Mouse (Mus musculus) lung, postnatal 25 days (tissue): Measurements from ENCODE around the gene Trpm1.

Experiments used
- DNase-seq: peaks from one replicate; pipeline ENCODE4 v3.0.0; 2022; ENCODE audit warnings: low spot score

Gene Trpm1

DNA sequence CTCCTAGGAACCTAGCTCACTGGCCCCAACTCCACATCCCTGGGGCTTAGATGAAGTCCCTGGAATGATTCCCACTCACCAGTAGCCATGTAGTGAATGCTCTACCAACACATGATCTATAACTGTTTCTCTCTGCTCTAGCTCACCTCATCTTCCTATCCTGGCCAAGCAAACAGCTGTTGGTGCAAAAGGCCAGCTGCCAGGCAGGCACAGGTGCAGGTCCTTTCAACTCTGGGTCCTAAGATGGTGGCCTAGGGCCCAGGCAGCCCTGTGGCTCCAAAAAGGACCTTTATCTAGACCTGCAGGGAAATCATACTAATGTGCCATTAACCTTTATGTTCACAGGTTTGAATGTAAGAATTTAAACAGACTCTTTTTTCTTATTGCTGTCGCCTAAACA, 10.3 kb downstream of the Trpm1 start:
- DNase-seq = no peak

DNA sequence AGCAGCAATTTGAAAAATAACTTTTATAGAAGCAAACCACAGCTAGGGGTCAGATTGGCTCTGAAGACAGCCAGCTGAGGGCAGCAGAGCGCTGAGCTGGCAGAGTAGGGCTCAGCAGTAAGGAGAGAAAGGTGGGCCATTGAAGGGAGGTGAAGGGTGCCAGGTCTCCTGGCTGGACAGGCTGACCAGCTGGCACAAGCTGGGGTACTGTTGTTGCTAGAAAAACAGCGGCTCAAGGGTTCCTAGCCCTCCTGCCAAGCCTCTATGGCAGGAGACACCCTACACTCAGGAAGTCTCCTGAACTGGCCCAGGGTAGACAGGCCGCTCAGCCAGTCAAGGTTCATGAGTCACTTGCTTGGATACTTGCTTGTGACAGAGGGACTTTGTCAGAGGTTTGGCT, 11.4 kb downstream of the Trpm1 start:
- DNase-seq = peak; percentile 64

DNA sequence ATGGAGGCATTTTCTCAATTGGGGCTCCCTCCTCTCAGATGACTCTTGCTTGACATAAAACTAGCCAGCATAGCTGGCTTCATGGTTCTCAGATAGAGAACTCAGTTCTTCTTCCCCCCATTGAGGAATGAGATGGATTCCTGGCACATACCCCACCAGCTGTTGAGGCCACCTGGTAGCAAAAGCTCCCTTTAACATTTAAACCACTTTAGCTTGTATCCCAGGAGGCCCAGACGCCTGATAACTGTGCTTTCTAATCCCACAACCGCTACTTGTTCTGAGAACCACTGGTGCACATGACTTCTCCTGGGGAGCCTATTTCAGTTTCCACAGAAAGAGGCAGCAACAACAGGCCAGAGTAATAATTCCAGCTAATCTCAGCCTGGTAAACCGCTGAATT, 12.4 kb downstream of the Trpm1 start:
- no peak for DNase-seq

GRCm38 (mm10) chr7:64166724-64167123, 13.1 kb downstream of the Trpm1 start:
- peak; percentile 66 for DNase-seq

GRCm38 (mm10) chr7:64179310-64179709, 25.7 kb downstream of the Trpm1 start:
- peak; percentile 71 for DNase-seq

DNA sequence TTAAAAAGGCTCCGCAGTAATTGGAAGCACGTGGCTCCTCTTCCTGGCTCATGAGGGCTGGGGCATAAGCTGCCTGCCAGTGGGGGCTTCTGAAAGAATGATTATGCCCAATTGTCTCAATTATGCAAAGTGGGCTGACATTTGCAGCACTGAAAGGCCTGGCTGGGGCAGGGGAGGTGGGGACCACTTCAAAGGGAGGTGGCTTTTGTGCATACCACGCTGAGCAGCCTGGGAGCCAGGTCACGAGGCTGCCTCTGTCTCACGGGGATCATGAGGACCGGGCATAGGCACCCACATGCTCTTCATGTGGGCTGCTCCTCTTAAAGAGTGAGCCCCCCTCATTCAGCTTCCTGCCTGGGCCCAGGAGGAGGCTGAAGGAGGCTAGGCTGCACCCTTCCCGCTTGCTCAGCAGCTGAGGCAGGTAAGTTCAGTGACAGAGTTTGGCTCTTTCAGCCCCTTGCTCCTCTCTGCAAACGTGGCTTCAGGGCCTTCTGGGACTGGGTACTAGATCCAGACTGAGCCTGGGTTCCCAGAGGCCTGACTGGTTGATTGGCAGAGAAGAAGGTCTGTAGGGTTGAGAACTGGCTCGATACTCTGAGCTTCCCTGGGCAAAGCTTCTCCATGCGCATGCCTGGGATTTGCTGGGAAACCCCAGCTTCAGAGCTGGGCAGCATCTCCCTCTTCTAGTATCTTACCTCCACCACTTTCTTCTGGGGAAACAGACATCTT, 31.7 kb downstream of the Trpm1 start:
- DNase-seq = no peak

DNA sequence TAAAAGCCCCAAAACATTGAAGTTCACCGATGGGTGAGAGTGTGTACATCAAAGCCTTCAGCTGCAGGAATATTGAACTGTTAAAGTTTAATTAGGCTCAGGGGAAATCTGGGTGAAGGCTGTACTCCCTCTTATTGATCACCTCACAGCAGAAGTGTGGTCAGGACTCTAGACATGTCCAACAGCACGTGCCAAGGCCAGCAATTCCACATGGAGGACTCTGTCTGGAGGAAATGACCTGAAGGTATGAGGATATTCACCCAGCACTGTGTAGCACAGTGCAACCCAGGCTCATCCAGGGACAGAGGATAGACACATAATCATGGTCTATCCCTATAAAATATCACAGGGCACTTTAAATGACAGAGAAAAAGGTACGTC, 32.3 kb downstream of the Trpm1 start:
- no peak for DNase-seq

DNA sequence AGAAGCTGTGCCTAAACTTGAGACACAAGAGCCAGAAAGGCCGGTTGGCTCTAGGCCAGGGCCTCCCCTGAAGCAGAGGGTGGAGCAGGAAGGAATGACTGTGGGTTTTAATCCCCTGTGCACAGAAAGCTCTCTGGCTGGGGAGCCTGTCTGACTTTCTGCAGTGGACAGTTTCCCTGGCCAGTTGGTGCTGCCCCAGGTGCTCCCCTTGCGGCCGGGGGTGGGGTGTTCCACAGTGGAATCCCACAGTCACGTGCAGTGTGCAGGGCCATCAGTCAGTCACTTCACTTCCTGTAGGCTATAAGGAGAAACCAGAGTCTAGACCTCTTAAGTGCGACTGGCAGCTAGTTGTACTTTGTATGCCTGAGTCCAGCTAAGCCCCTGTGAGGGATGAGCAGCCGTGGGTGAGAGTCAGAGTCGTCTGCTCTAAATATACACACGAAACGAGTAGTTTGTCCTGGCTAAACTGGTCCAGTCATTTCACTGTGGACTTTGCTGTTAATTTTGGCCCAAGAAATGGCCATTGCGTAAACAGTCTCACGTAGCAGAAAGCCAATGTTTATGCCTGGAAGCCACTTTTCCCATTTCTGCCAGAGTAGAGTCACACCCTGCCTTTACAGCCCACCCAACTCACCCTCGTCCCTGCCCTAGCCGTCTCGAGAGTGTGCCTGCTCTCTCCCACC, 38.8 kb downstream of the Trpm1 start:
- peak; percentile 45 for DNase-seq

- no peak for DNase-seq
These were observed 39.8 kb downstream of the Trpm1 start for GRCm38 (mm10) chr7:64193476-64193875.

DNA sequence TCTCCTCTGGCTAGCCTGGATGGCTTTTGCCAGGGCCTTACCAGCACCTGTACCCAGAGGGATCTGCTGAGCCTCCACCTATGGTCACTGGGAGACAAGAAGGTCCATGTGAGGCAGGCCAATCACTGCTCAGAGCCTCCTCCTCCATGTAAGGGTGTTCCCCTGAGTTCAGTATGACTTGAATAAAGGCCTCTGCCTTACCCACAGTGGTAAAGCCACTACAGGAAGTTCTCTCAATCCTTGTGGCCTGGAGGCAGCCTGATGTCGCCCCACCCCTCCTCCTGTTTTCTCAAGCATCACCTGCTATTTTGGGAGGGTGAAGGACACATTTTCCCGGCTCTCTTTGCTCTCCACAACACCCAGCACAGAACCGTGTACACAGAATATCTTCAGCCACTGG, 42.5 kb downstream of the Trpm1 start:
- DNase-seq = no peak

DNA sequence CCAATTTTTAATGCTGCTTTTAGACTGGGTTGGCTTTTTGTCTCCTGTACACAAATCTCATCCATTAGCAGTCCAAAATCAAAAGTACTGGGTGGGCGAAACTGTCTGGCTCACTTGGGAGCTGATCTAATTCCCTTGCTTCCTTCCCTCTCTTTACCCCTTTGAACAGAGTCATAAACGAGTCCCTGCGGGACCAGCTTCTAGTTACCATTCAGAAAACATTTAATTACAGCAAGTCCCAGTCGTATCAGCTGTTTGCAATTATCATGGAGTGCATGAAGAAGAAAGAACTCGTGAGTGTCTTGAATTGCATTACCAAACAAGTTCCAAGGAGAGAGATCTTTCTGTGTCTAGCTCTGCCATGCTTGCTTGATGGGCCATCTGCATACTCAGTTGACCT, 55.1 kb downstream of the Trpm1 start:
- no peak for DNase-seq

GRCm38 (mm10) chr7:64212870-64213269, 59.2 kb downstream of the Trpm1 start:
- DNase-seq = no peak

DNA sequence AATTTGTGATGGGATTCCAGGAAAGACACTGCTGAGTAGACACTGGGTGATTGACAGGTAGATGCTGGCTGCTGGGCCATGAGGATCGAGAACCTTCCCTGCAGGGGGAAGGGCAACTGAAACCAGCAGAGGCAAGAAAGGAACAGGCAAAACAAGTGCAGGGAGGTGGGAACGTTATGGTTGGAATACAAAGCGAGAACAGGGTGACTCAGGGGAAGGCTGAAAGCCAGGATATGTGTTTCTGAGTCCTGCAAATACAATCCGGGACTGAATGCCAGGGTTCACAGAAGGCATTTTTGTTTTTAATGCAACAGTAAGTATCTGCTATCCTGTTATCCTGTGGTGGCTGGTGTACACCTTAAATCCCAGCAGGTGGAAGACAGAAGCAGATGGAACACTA, 60.4 kb downstream of the Trpm1 start:
- DNase-seq = no peak

GRCm38 (mm10) chr7:64215613-64216012, 62.0 kb downstream of the Trpm1 start:
- DNase-seq = no peak

- DNase-seq = no peak
These were observed 63.8 kb downstream of the Trpm1 start for GRCm38 (mm10) chr7:64217428-64217827.

- DNase-seq = no peak
These were observed 66.1 kb downstream of the Trpm1 start for GRCm38 (mm10) chr7:64219765-64220164.

GRCm38 (mm10) chr7:64223215-64223614, 69.6 kb downstream of the Trpm1 start:
- no peak for DNase-seq

- no peak for DNase-seq
These were observed 72.9 kb downstream of the Trpm1 start for GRCm38 (mm10) chr7:64226339-64227194.

GRCm38 (mm10) chr7:64227586-64227985, 74.0 kb downstream of the Trpm1 start:
- no peak for DNase-seq

GRCm38 (mm10) chr7:64228300-64228699, 74.7 kb downstream of the Trpm1 start:
- no peak for DNase-seq

- no peak for DNase-seq
These were observed 76.3 kb downstream of the Trpm1 start for GRCm38 (mm10) chr7:64229911-64230310.

- no peak for DNase-seq
These were observed 77.4 kb downstream of the Trpm1 start for GRCm38 (mm10) chr7:64231001-64231400.

DNA sequence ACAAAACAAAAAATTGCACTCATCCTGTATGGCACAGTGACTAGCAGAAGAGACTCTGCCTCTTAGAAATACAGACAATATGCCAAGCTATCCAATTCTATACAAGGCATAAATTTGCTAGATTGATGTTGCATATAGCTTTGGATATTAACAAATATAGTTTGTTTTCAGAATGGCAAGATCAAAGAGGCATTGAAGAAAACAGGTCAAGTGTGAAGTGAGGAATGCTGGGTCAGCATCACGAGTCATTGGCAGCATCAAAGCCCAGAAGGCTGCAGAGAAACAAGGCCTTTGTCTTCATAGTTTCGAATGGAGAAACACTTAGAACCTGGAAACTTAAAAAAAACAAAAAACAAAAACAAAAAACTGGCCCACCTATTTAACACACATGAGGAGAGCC, 78.4 kb downstream of the Trpm1 start:
- DNase-seq = no peak
